Mouse (Mus musculus): ENCODE results near the gene Ap3b2. TPM values are rescaled to one million over a fixed set of nuclear protein-coding genes. Genes with fewer than 3 reads are reported as not detected.
"Not testable (repeated sequence)": the region's sequence is repeated elsewhere in the genome, so short reads cannot be mapped to it uniquely, and the experiment has no call there.

Gene Ap3b2
- polyA plus RNA-seq, 1 experiment from 2014 or later = 4.9 TPM

GRCm38 (mm10) chr7:81489649-81490048 is 4.1 kb downstream of the Ap3b2 start:
- no peak for ATAC-seq (ENCODE audit: insufficient read depth, low FRiP score)
- WGBS = 8% methylated on average over 9 of the region's 9 CpGs

GRCm38 (mm10) chr7:81480800-81481199 is 12.9 kb downstream of the Ap3b2 start:
- Histone ChIP-seq H3K27me3 (ENCODE audit: control insufficient read depth, insufficient read depth, low read length) (peaks cover 13% of the 10 kb centered on the region), H3K9ac (ENCODE audit: low read length) (no peak overlapping the region), H3K36me3 (ENCODE audit: control insufficient read depth, insufficient read depth, low read length) (no peaks in the 10 kb centered on the region), H3K9me3 (replicated peaks; ENCODE audit: control insufficient read depth, low read length) (no peaks in the 10 kb centered on the region), H3K27ac (ENCODE audit: low read length) (no peak overlapping the region), H3K4me2 (ENCODE audit: low read depth, low read length) (no peak overlapping the region), H3K4me3 (replicated peaks; ENCODE audit: low read length) (no peak overlapping the region), H3K4me1 (ENCODE audit: control insufficient read depth, insufficient read depth, low read length) (no peaks in the 10 kb centered on the region)
- no peak for ATAC-seq (ENCODE audit: insufficient read depth, low FRiP score)
- WGBS = 11% methylated on average over 8 of the region's 8 CpGs

More at GRCm38 (mm10) chr7:81489649-81490048, 4.1 kb downstream of the Ap3b2 start:
- Histone ChIP-seq H3K4me2 (ENCODE audit: low read depth, low read length) (no peak overlapping the region), H3K9ac (ENCODE audit: low read length) (no peak overlapping the region), H3K27ac (ENCODE audit: low read length) (no peak overlapping the region), H3K27me3 (ENCODE audit: control insufficient read depth, insufficient read depth, low read length) (peaks cover 3% of the 10 kb centered on the region; the same call in 1 of the 2 replicates), H3K4me1 (ENCODE audit: control insufficient read depth, insufficient read depth, low read length) (peaks cover 4% of the 10 kb centered on the region; the same call in 1 of the 2 replicates), H3K9me3 (replicated peaks; ENCODE audit: control insufficient read depth, low read length) (no peaks in the 10 kb centered on the region), H3K4me3 (replicated peaks; ENCODE audit: low read length) (no peak overlapping the region), H3K36me3 (ENCODE audit: control insufficient read depth, insufficient read depth, low read length) (no peaks in the 10 kb centered on the region)

- Histone ChIP-seq H3K27me3 (ENCODE audit: control insufficient read depth, insufficient read depth, low read length) (peaks cover 13% of the 10 kb centered on the region), H3K4me3 (replicated peaks; ENCODE audit: low read length) (no peak overlapping the region), H3K9ac (ENCODE audit: low read length) (no peak overlapping the region), H3K4me2 (ENCODE audit: low read depth, low read length) (no peak overlapping the region), H3K36me3 (ENCODE audit: control insufficient read depth, insufficient read depth, low read length) (no peaks in the 10 kb centered on the region), H3K4me1 (ENCODE audit: control insufficient read depth, insufficient read depth, low read length) (no peaks in the 10 kb centered on the region), H3K27ac (ENCODE audit: low read length) (no peak overlapping the region), H3K9me3 (replicated peaks; ENCODE audit: control insufficient read depth, low read length) (no peaks in the 10 kb centered on the region)
- 65% methylated on average over 3 of the region's 3 CpGs for WGBS
- ATAC-seq (ENCODE audit: insufficient read depth, low FRiP score) = no peak
Observed at GRCm38 (mm10) chr7:81479531-81480090, 14.1 kb downstream of the Ap3b2 start.

GRCm38 (mm10) chr7:81478261-81478660 is 15.5 kb downstream of the Ap3b2 start:
- not testable (repeated sequence) for ATAC-seq (ENCODE audit: insufficient read depth, low FRiP score); H3K4me3 ChIP-seq (replicated peaks; ENCODE audit: low read length); H3K4me2 ChIP-seq (ENCODE audit: low read depth, low read length); H3K9me3 ChIP-seq (replicated peaks; ENCODE audit: control insufficient read depth, low read length); H3K36me3 ChIP-seq (ENCODE audit: control insufficient read depth, insufficient read depth, low read length); H3K9ac ChIP-seq (ENCODE audit: low read length); H3K4me1 ChIP-seq (ENCODE audit: control insufficient read depth, insufficient read depth, low read length); H3K27ac ChIP-seq (ENCODE audit: low read length)
- peaks cover 13% of the 10 kb centered on the region for H3K27me3 ChIP-seq (ENCODE audit: control insufficient read depth, insufficient read depth, low read length)

DNA sequence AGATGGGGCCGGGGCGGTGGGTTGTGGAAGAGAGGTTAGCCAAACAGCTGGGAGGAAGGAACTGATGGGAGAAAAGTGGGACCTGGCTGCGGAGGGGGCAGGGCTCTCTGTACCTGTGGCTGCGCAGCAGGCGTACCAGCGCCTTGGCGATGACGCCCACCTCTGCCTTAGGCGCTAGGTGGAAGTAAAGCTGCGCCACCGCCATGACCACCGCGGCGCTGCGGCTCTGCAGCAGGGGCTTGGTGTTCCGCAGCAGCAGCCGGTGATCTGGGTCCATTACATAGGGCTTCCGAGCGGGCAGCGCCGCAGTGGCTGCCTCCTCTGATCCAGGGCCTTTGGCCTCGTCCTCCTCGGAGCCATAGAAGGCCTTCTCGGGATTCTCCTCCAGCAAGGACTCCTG is 16.9 kb downstream of the Ap3b2 start:
- no peaks in the 10 kb centered on the region for H3K9me3 ChIP-seq (replicated peaks; ENCODE audit: control insufficient read depth, low read length)
- H3K36me3 ChIP-seq (ENCODE audit: control insufficient read depth, insufficient read depth, low read length) = no peaks in the 10 kb centered on the region
- H3K27ac ChIP-seq (ENCODE audit: low read length) = no peak overlapping the region
- peaks cover 13% of the 10 kb centered on the region for H3K27me3 ChIP-seq (ENCODE audit: control insufficient read depth, insufficient read depth, low read length)
- H3K4me2 ChIP-seq (ENCODE audit: low read depth, low read length) = no peak overlapping the region
- no peak overlapping the region for H3K4me3 ChIP-seq (replicated peaks; ENCODE audit: low read length)
- 3% methylated on average over 24 of the region's 24 CpGs for WGBS
- no peaks in the 10 kb centered on the region for H3K4me1 ChIP-seq (ENCODE audit: control insufficient read depth, insufficient read depth, low read length)
- ATAC-seq (ENCODE audit: insufficient read depth, low FRiP score) = no peak
- H3K9ac ChIP-seq (ENCODE audit: low read length) = no peak overlapping the region

DNA sequence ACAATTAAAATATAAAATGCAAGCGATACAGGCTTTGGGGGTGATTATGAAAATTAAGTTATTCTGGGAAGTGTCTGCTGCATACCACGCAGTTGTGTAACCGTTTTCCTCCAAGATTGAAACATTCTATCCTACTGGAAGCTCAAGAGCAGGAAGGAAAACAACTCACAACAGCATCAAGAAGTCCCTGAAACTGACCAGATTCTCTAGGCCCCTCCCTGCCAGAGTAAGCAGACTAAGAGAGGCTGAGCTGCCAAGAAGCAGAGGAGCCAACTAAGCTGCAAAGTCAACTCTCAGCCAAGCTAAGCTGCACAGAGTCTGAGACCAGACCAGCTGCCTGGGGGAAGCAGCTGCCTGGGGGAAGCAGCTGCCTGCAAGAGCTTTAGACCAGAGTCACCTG is 18.5 kb downstream of the Ap3b2 start:
- WGBS = 70% methylated on average over 3 of the region's 3 CpGs
- ATAC-seq (ENCODE audit: insufficient read depth, low FRiP score) = no peak
- no peak overlapping the region for H3K4me2 ChIP-seq (ENCODE audit: low read depth, low read length)
- no peak overlapping the region for H3K4me3 ChIP-seq (replicated peaks; ENCODE audit: low read length)
- no peak overlapping the region for H3K27ac ChIP-seq (ENCODE audit: low read length)
- H3K27me3 ChIP-seq (ENCODE audit: control insufficient read depth, insufficient read depth, low read length) = peaks cover 13% of the 10 kb centered on the region
- H3K36me3 ChIP-seq (ENCODE audit: control insufficient read depth, insufficient read depth, low read length) = no peaks in the 10 kb centered on the region
- H3K4me1 ChIP-seq (ENCODE audit: control insufficient read depth, insufficient read depth, low read length) = no peaks in the 10 kb centered on the region
- no peaks in the 10 kb centered on the region for H3K9me3 ChIP-seq (replicated peaks; ENCODE audit: control insufficient read depth, low read length)
- no peak overlapping the region for H3K9ac ChIP-seq (ENCODE audit: low read length)

- Histone ChIP-seq H3K9ac (ENCODE audit: low read length) (no peak overlapping the region), H3K27ac (ENCODE audit: low read length) (no peak overlapping the region), H3K4me1 (ENCODE audit: control insufficient read depth, insufficient read depth, low read length) (no peaks in the 10 kb centered on the region), H3K27me3 (ENCODE audit: control insufficient read depth, insufficient read depth, low read length) (peaks cover 3% of the 10 kb centered on the region; the same call in 1 of the 2 replicates), H3K9me3 (replicated peaks; ENCODE audit: control insufficient read depth, low read length) (no peaks in the 10 kb centered on the region), H3K36me3 (ENCODE audit: control insufficient read depth, insufficient read depth, low read length) (no peaks in the 10 kb centered on the region), H3K4me3 (replicated peaks; ENCODE audit: low read length) (no peak overlapping the region), H3K4me2 (ENCODE audit: low read depth, low read length) (no peak overlapping the region)
- 74% methylated on average over 9 of the region's 9 CpGs for WGBS
- no peak for ATAC-seq (ENCODE audit: insufficient read depth, low FRiP score)
Observed at GRCm38 (mm10) chr7:81464906-81465450, 28.7 kb downstream of the Ap3b2 start.

GRCm38 (mm10) chr7:81464116-81464515 is 29.6 kb downstream of the Ap3b2 start:
- H3K27ac ChIP-seq (ENCODE audit: low read length) = no peak overlapping the region
- peaks cover 6% of the 10 kb centered on the region; the same call in 1 of the 2 replicates for H3K27me3 ChIP-seq (ENCODE audit: control insufficient read depth, insufficient read depth, low read length)
- no peaks in the 10 kb centered on the region for H3K9me3 ChIP-seq (replicated peaks; ENCODE audit: control insufficient read depth, low read length)
- H3K4me3 ChIP-seq (replicated peaks; ENCODE audit: low read length) = no peak overlapping the region
- no peak overlapping the region for H3K4me2 ChIP-seq (ENCODE audit: low read depth, low read length)
- 3% methylated on average over 4 of the region's 4 CpGs for WGBS
- H3K9ac ChIP-seq (ENCODE audit: low read length) = no peak overlapping the region
- H3K36me3 ChIP-seq (ENCODE audit: control insufficient read depth, insufficient read depth, low read length) = no peaks in the 10 kb centered on the region
- no peaks in the 10 kb centered on the region for H3K4me1 ChIP-seq (ENCODE audit: control insufficient read depth, insufficient read depth, low read length)
- ATAC-seq (ENCODE audit: insufficient read depth, low FRiP score) = no peak

GRCm38 (mm10) chr7:81462815-81463214 is 30.9 kb downstream of the Ap3b2 start:
- H3K36me3 ChIP-seq (ENCODE audit: control insufficient read depth, insufficient read depth, low read length) = no peaks in the 10 kb centered on the region
- H3K4me1 ChIP-seq (ENCODE audit: control insufficient read depth, insufficient read depth, low read length) = no peaks in the 10 kb centered on the region
- peaks cover 6% of the 10 kb centered on the region; the same call in 1 of the 2 replicates for H3K27me3 ChIP-seq (ENCODE audit: control insufficient read depth, insufficient read depth, low read length)
- H3K4me3 ChIP-seq (replicated peaks; ENCODE audit: low read length) = no peak overlapping the region
- H3K9ac ChIP-seq (ENCODE audit: low read length) = no peak overlapping the region
- no peak overlapping the region for H3K27ac ChIP-seq (ENCODE audit: low read length)
- no peaks in the 10 kb centered on the region for H3K9me3 ChIP-seq (replicated peaks; ENCODE audit: control insufficient read depth, low read length)
- ATAC-seq (ENCODE audit: insufficient read depth, low FRiP score) = no peak
- 81% methylated on average over 3 of the region's 3 CpGs for WGBS
- no peak overlapping the region for H3K4me2 ChIP-seq (ENCODE audit: low read depth, low read length)

All from stomach, embryonic 16.5 days (tissue).